Mouse (Mus musculus): Measurements from ENCODE around the gene Impg1. TPM values are rescaled to one million over a fixed set of nuclear protein-coding genes. Genes with fewer than 3 reads are reported as not detected.

The Impg1 gene
- 0.04 TPM in 1 of 2 replicates, not detected in the other for polyA plus RNA-seq (2014; fragmentation: Nextera tagmentation; extraction: Ambion mirVana)

GRCm38 (mm10) chr9:80465381-80465780 lies at the start of gene Impg1:
Impg1 (minus strand) TSS chr9:80465481.
- WGBS = 36% methylated on average over 6 of the region's 6 CpGs
- no peaks in the 10 kb centered on the region for H3K36me3 ChIP-seq (ENCODE audit: control insufficient read depth, insufficient read depth, low read length)
- ATAC-seq (ENCODE audit: low read depth) = no peak

GRCm38 (mm10) chr9:80509464-80510153 lies 44.3 kb upstream of the Impg1 start:
- Histone ChIP-seq H3K9me3 (ENCODE audit: control insufficient read depth, low read length) (no peaks in the 10 kb centered on the region), H3K9ac (ENCODE audit: low read depth, low read length) (no peak overlapping the region), H3K4me1 (ENCODE audit: control insufficient read depth, insufficient read depth, low read length) (no peaks in the 10 kb centered on the region), H3K4me3 (ENCODE audit: low read depth, low read length) (no peak overlapping the region), H3K36me3 (ENCODE audit: control insufficient read depth, insufficient read depth, low read length) (no peaks in the 10 kb centered on the region), H3K27ac (replicated peaks; ENCODE audit: low read depth, low read length) (no peak overlapping the region), H3K27me3 (replicated peaks; ENCODE audit: control insufficient read depth, insufficient read depth, low read length) (no peaks in the 10 kb centered on the region), H3K4me2 (ENCODE audit: low read depth, low read length) (no peak overlapping the region)
- ATAC-seq (ENCODE audit: low read depth) (no peak), DNase-seq (ENCODE audit: low spot score) (no peak)
- WGBS = 82% methylated on average over 7 of the region's 7 CpGs

More at GRCm38 (mm10) chr9:80465381-80465780, at the start of gene Impg1:
- Histone ChIP-seq H3K27ac (replicated peaks; ENCODE audit: low read depth, low read length) (no peak within 1 kb of the TSS), H3K9me3 (ENCODE audit: control insufficient read depth, low read length) (no peaks in the 10 kb centered on the region), H3K4me3 (ENCODE audit: low read depth, low read length) (no peak within 1 kb of the TSS), H3K4me2 (ENCODE audit: low read depth, low read length) (no peak within 1 kb of the TSS), H3K9ac (ENCODE audit: low read depth, low read length) (no peak within 1 kb of the TSS), H3K4me1 (ENCODE audit: control insufficient read depth, insufficient read depth, low read length) (no peaks in the 10 kb centered on the region), H3K27me3 (replicated peaks; ENCODE audit: control insufficient read depth, insufficient read depth, low read length) (no peaks in the 10 kb centered on the region)
- no peak for DNase-seq (ENCODE audit: low spot score)

DNA sequence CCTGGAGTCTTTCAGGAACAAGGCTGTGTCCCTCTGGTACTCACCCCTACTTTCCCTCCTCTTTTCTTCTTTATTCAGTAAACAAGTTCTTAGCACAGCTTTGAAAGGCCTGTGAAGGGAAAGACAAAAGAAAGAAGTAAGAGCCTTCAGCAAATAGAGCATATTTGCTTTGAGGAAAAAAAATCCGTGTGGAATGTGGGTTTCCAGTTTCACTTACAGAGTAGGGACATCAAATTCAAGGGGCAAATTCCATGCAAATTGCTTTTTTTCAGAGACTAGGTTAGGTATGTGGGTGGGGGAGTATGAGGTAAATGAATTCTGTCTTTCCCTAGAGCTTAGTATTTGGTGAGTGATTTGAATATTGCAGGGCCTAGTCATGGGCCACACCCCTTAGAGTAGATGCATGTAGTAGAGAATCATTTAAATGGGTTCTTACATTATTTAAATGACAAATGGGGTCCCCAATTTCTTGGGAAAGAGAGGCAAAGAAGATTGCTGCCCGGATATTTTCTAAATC lies 39.3 kb upstream of the Impg1 start:
- no peak overlapping the region for H3K4me2 ChIP-seq (ENCODE audit: low read depth, low read length)
- peak; percentile 40 for DNase-seq (ENCODE audit: low spot score)
- no peak overlapping the region for H3K4me3 ChIP-seq (ENCODE audit: low read depth, low read length)
- H3K9ac ChIP-seq (ENCODE audit: low read depth, low read length) = no peak overlapping the region
- H3K36me3 ChIP-seq (ENCODE audit: control insufficient read depth, insufficient read depth, low read length) = no peaks in the 10 kb centered on the region
- no peak; the same call in 1 of the 2 replicates for ATAC-seq (ENCODE audit: low read depth)
- 42% methylated on average over 2 of the region's 2 CpGs for WGBS
- no peaks in the 10 kb centered on the region for H3K9me3 ChIP-seq (ENCODE audit: control insufficient read depth, low read length)
- H3K27me3 ChIP-seq (replicated peaks; ENCODE audit: control insufficient read depth, insufficient read depth, low read length) = no peaks in the 10 kb centered on the region
- no peaks in the 10 kb centered on the region for H3K4me1 ChIP-seq (ENCODE audit: control insufficient read depth, insufficient read depth, low read length)
- H3K27ac ChIP-seq (replicated peaks; ENCODE audit: low read depth, low read length) = no peak overlapping the region

DNA sequence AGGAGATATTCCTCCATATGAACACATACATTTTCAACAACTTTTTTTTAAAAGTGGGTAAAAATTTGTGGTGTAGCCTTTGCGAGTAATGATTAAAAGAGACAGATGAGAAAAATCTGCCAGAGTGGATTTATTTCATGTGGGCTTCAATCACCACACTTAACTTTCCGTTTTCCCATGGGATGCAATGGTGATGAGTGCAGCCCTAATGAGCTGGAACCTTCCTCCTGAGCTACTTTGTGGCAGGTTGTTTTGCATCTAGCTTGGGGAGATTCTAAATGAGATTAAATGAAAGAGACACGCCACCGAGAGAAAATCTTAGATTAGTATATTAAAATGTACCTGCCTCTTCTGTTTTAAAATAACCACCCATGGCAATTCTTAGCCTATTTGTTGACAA lies 26.3 kb upstream of the Impg1 start:
- no peak for ATAC-seq (ENCODE audit: low read depth)
- 59% methylated on average over 4 of the region's 4 CpGs for WGBS

GRCm38 (mm10) chr9:80460420-80460819 lies 4.9 kb downstream of the Impg1 start:
- WGBS = 70% methylated on average over 4 of the region's 4 CpGs
- no peak overlapping the region for H3K4me3 ChIP-seq (ENCODE audit: low read depth, low read length)
- H3K9me3 ChIP-seq (ENCODE audit: control insufficient read depth, low read length) = no peaks in the 10 kb centered on the region
- ATAC-seq (ENCODE audit: low read depth) (no peak), DNase-seq (ENCODE audit: low spot score) (no peak)
- H3K27me3 ChIP-seq (replicated peaks; ENCODE audit: control insufficient read depth, insufficient read depth, low read length) = no peaks in the 10 kb centered on the region
- no peaks in the 10 kb centered on the region for H3K4me1 ChIP-seq (ENCODE audit: control insufficient read depth, insufficient read depth, low read length)
- H3K27ac ChIP-seq (replicated peaks; ENCODE audit: low read depth, low read length) = no peak overlapping the region
- H3K36me3 ChIP-seq (ENCODE audit: control insufficient read depth, insufficient read depth, low read length) = no peaks in the 10 kb centered on the region
- H3K4me2 ChIP-seq (ENCODE audit: low read depth, low read length) = no peak overlapping the region
- no peak overlapping the region for H3K9ac ChIP-seq (ENCODE audit: low read depth, low read length)

More for the DNA sequence above, 26.3 kb upstream of the Impg1 start:
- Histone ChIP-seq H3K27me3 (replicated peaks; ENCODE audit: control insufficient read depth, insufficient read depth, low read length) (no peaks in the 10 kb centered on the region), H3K36me3 (ENCODE audit: control insufficient read depth, insufficient read depth, low read length) (no peaks in the 10 kb centered on the region), H3K4me2 (ENCODE audit: low read depth, low read length) (no peak overlapping the region), H3K9ac (ENCODE audit: low read depth, low read length) (no peak overlapping the region), H3K9me3 (ENCODE audit: control insufficient read depth, low read length) (no peaks in the 10 kb centered on the region), H3K27ac (replicated peaks; ENCODE audit: low read depth, low read length) (no peak overlapping the region), H3K4me3 (ENCODE audit: low read depth, low read length) (no peak overlapping the region), H3K4me1 (ENCODE audit: control insufficient read depth, insufficient read depth, low read length) (no peaks in the 10 kb centered on the region)
- DNase-seq (ENCODE audit: low spot score) = peak; percentile 17

GRCm38 (mm10) chr9:80450467-80451261 lies 14.6 kb downstream of the Impg1 start:
- Histone ChIP-seq H3K27ac (replicated peaks; ENCODE audit: low read depth, low read length) (no peak overlapping the region), H3K9ac (ENCODE audit: low read depth, low read length) (no peak overlapping the region), H3K36me3 (ENCODE audit: control insufficient read depth, insufficient read depth, low read length) (no peaks in the 10 kb centered on the region), H3K9me3 (ENCODE audit: control insufficient read depth, low read length) (no peaks in the 10 kb centered on the region), H3K4me2 (ENCODE audit: low read depth, low read length) (no peak overlapping the region), H3K4me3 (ENCODE audit: low read depth, low read length) (no peak overlapping the region), H3K27me3 (replicated peaks; ENCODE audit: control insufficient read depth, insufficient read depth, low read length) (no peaks in the 10 kb centered on the region), H3K4me1 (ENCODE audit: control insufficient read depth, insufficient read depth, low read length) (no peaks in the 10 kb centered on the region)
- DNase-seq (ENCODE audit: low spot score) = no peak
- 52% methylated on average over 3 of the region's 3 CpGs for WGBS
- ATAC-seq (ENCODE audit: low read depth) = no peak

GRCm38 (mm10) chr9:80441096-80441710 lies 24.1 kb downstream of the Impg1 start:
- no peak overlapping the region for H3K4me2 ChIP-seq (ENCODE audit: low read depth, low read length)
- no peak overlapping the region for H3K27ac ChIP-seq (replicated peaks; ENCODE audit: low read depth, low read length)
- WGBS = 56% methylated on average over 5 of the region's 5 CpGs
- H3K4me3 ChIP-seq (ENCODE audit: low read depth, low read length) = no peak overlapping the region
- no peak for DNase-seq (ENCODE audit: low spot score)
- no peaks in the 10 kb centered on the region for H3K9me3 ChIP-seq (ENCODE audit: control insufficient read depth, low read length)
- no peak for ATAC-seq (ENCODE audit: low read depth)
- H3K4me1 ChIP-seq (ENCODE audit: control insufficient read depth, insufficient read depth, low read length) = no peaks in the 10 kb centered on the region
- no peaks in the 10 kb centered on the region for H3K27me3 ChIP-seq (replicated peaks; ENCODE audit: control insufficient read depth, insufficient read depth, low read length)
- no peak overlapping the region for H3K9ac ChIP-seq (ENCODE audit: low read depth, low read length)
- H3K36me3 ChIP-seq (ENCODE audit: control insufficient read depth, insufficient read depth, low read length) = no peaks in the 10 kb centered on the region

- H3K36me3 ChIP-seq (ENCODE audit: control insufficient read depth, insufficient read depth, low read length) = no peaks in the 10 kb centered on the region
- DNase-seq (ENCODE audit: low spot score) = no peak
- H3K9ac ChIP-seq (ENCODE audit: low read depth, low read length) = no peak overlapping the region
- H3K9me3 ChIP-seq (ENCODE audit: control insufficient read depth, low read length) = no peaks in the 10 kb centered on the region
- WGBS = 75% methylated on average over 3 of the region's 3 CpGs
- no peaks in the 10 kb centered on the region for H3K4me1 ChIP-seq (ENCODE audit: control insufficient read depth, insufficient read depth, low read length)
- H3K4me3 ChIP-seq (ENCODE audit: low read depth, low read length) = no peak overlapping the region
- H3K27ac ChIP-seq (replicated peaks; ENCODE audit: low read depth, low read length) = no peak overlapping the region
- H3K27me3 ChIP-seq (replicated peaks; ENCODE audit: control insufficient read depth, insufficient read depth, low read length) = no peaks in the 10 kb centered on the region
- ATAC-seq (ENCODE audit: low read depth) = no peak; the same call in 1 of the 2 replicates
- no peak overlapping the region for H3K4me2 ChIP-seq (ENCODE audit: low read depth, low read length)
These were observed 73.9 kb downstream of the Impg1 start for GRCm38 (mm10) chr9:80391404-80391803.

Data from embryonic facial prominence, embryonic 14.5 days (tissue).